Mouse (Mus musculus) heart, adult 2 months (tissue): Measurements from ENCODE around the gene Phf12. TPM values are rescaled to one million over a fixed set of nuclear protein-coding genes. Genes with fewer than 3 reads are reported as not detected.
"Not testable (repeated sequence)": the region's sequence is repeated elsewhere in the genome, so short reads cannot be mapped to it uniquely, and the experiment has no call there.

ENCODE experiments used
- DNase-seq, 2 experiments: peaks; one replicate each; pipeline ENCODE4 v3.0.0; 2021
- H3K27ac ChIP-seq: fragments of 200-600 bp; 2 replicates; pipeline ENCODE4 v1.8.1; 2022
- H3K27me3 ChIP-seq: fragments of 200-500 bp; 2 replicates; pipeline ENCODE4 v1.6.1; 2012; ENCODE audit warnings: mild to moderate bottlenecking, low read length, inconsistent platforms, mixed read lengths; ENCODE audit not compliant: control insufficient read depth, insufficient read depth
- H3K36me3 ChIP-seq: fragments of 200-500 bp; 2 replicates; pipeline ENCODE4 v1.6.1; 2012; ENCODE audit warnings: low read length, inconsistent platforms; ENCODE audit not compliant: control insufficient read depth, insufficient read depth
- H3K4me1 ChIP-seq: fragments of 200-500 bp; 2 replicates; pipeline ENCODE4 v1.6.1; 2011; ENCODE audit warnings: low read length; ENCODE audit not compliant: control insufficient read depth, insufficient read depth
- H3K4me3 ChIP-seq: fragments of 200-600 bp; 2 replicates; pipeline ENCODE4 v1.8.1; 2022
- H3K79me2 ChIP-seq: fragments of 200-500 bp; replicated peaks from 2 replicates; pipeline ENCODE4 v1.6.1; 2012; ENCODE audit warnings: mild to moderate bottlenecking, inconsistent platforms, low read length, moderate library complexity, mixed read lengths; ENCODE audit not compliant: control insufficient read depth, insufficient read depth
- H3K9ac ChIP-seq: fragments of 200-500 bp; 2 replicates; pipeline ENCODE4 v1.6.1; 2012; ENCODE audit warnings: low read depth, mild to moderate bottlenecking, control low read depth, inconsistent platforms, low read length, mixed read lengths
- CTCF ChIP-seq: fragments of 200-600 bp; IDR thresholded peaks from 2 replicates; pipeline ENCODE4 v1.8.1; 2022; ENCODE audit warnings: antibody characterized with exemption, mild to moderate bottlenecking, moderate library complexity
- EP300 ChIP-seq: fragments of 200-500 bp; IDR thresholded peaks from 2 replicates; pipeline ENCODE4 v1.6.1; 2011; ENCODE audit warnings: low read depth, low read length, control low read depth; ENCODE audit not compliant: insufficient read depth
- POLR2A ChIP-seq: fragments of 200-500 bp; IDR thresholded peaks from 2 replicates; pipeline ENCODE4 v1.6.1; 2011; ENCODE audit warnings: mild to moderate bottlenecking, low read depth, low read length, control low read depth; ENCODE audit not compliant: insufficient read depth
- WGBS: fragments of 180-500 bp; shearing (Covaris S2); methylation state at CpG from one replicate; pipeline ENCODE4 v1.1.7; 2018; 5-methylcytosine and 5-hydroxymethylcytosine counted together
- intact Hi-C: fragments of 180-260 bp; cut with DNase I; formaldehyde crosslinking; loops from one replicate; pipeline ENCODE4 v1.15.1; 2025
- polyA plus RNA-seq: library from polyadenylated mRNA; depleted of rRNA; stranded (reverse); fragments of >200 nt; gene quantifications from 2 replicates; pipeline ENCODE4 v1.2.3, GENCODE M21; 2012
- total RNA-seq, 2 experiments: library from RNA; stranded (reverse); gene quantifications; 2 replicates each; pipeline ENCODE4 v1.2.3; 2021

Gene Phf12
- total and polyA plus RNA-seq, 3 experiments: 22.3 to 30.5 (median 23.6) TPM

- no peaks in the 10 kb centered on the region for H3K79me2 ChIP-seq
- H3K27me3 ChIP-seq: no peaks in the 10 kb centered on the region
- intact Hi-C loops: no loop called here
- peak; percentile 78 to 80 for DNase-seq
- 5% methylated on average over 41 of the region's 55 CpGs for WGBS
- no peaks in the 10 kb centered on the region for H3K36me3 ChIP-seq
- peak within 1 kb of the TSS; percentile 94 for H3K4me3 ChIP-seq
- peak within 1 kb of the TSS; percentile 86 for H3K27ac ChIP-seq
- no peak for TF ChIP-seq EP300
- no peak for TF ChIP-seq POLR2A
- peak; percentile 54 for TF ChIP-seq CTCF
- H3K4me1 ChIP-seq: no peaks in the 10 kb centered on the region
- H3K9ac ChIP-seq: peak within 1 kb of the TSS; percentile 94
These were observed 55.5 kb downstream of the Phf12 start, which contains the start of gene Flot2 for GRCm38 (mm10) chr11:78037831-78038752. Gene Flot2, plus strand, starts transcription at chr11:78037931.

- no peak overlapping the region for H3K9ac ChIP-seq
- H3K4me1 ChIP-seq: peaks cover 3% of the 10 kb centered on the region
- H3K4me3 ChIP-seq: no peak overlapping the region
- H3K27me3 ChIP-seq: no peaks in the 10 kb centered on the region
- no peak overlapping the region for H3K27ac ChIP-seq
- TF ChIP-seq POLR2A (no peak), CTCF (peak; percentile 34; the same call in 1 of the 2 replicates), EP300 (no peak)
- intact Hi-C loops: no loop called here
- DNase-seq: no peak
- no peaks in the 10 kb centered on the region for H3K79me2 ChIP-seq
- WGBS: 74% methylated on average over 2 of the region's 2 CpGs
- no peaks in the 10 kb centered on the region for H3K36me3 ChIP-seq
These were observed 58.3 kb downstream of the Phf12 start for GRCm38 (mm10) chr11:78040878-78041277.

GRCm38 (mm10) chr11:78042290-78042870, 59.8 kb downstream of the Phf12 start:
- H3K4me1 ChIP-seq, H3K36me3 ChIP-seq, H3K79me2 ChIP-seq, H3K4me3 ChIP-seq, DNase-seq, intact Hi-C loops, H3K27me3 ChIP-seq, H3K27ac ChIP-seq, H3K9ac ChIP-seq: not testable (repeated sequence)
- peak; percentile 28; the same call in 1 of the 2 replicates for TF ChIP-seq CTCF
- 94% methylated on average over 4 of the region's 4 CpGs for WGBS

GRCm38 (mm10) chr11:78044758-78045251, 62.3 kb downstream of the Phf12 start:
- Histone ChIP-seq H3K27ac (peak overlapping the region; percentile 77), H3K9ac (no peak overlapping the region)

GRCm38 (mm10) chr11:78048637-78049036, 66.1 kb downstream of the Phf12 start:
- H3K79me2 ChIP-seq, H3K4me1 ChIP-seq, H3K36me3 ChIP-seq, DNase-seq, H3K9ac ChIP-seq, H3K4me3 ChIP-seq, H3K27ac ChIP-seq, H3K27me3 ChIP-seq: not testable (repeated sequence)
- intact Hi-C loops: loop anchor here (5.0 kb wide), 1 partner anchor 44 kb away; the partner anchor contains the start of gene Fam222b
- 85% methylated on average over 4 of the region's 4 CpGs for WGBS

More at GRCm38 (mm10) chr11:78044758-78045251, 62.3 kb downstream of the Phf12 start:
- no peaks in the 10 kb centered on the region for H3K79me2 ChIP-seq
- H3K4me1 ChIP-seq: peaks cover 3% of the 10 kb centered on the region
- DNase-seq: peak; percentile 87 to 92
- intact Hi-C loops: loop anchor here (5.0 kb wide), 1 partner anchor 47 kb away; the partner anchor contains the start of gene Fam222b
- H3K27me3 ChIP-seq: no peaks in the 10 kb centered on the region
- no peaks in the 10 kb centered on the region for H3K36me3 ChIP-seq
- H3K4me3 ChIP-seq: no peak overlapping the region; the same call in 1 of the 2 replicates
- 13% methylated on average over 5 of the region's 5 CpGs for WGBS
- TF ChIP-seq EP300: peak; percentile 80
- no peak for TF ChIP-seq CTCF
- TF ChIP-seq POLR2A: 0 out of 2 replicates have a peak, but pooled peaks have one; percentile 2

- H3K9ac ChIP-seq: no peak overlapping the region
- DNase-seq: no peak
- no peaks in the 10 kb centered on the region for H3K27me3 ChIP-seq
- H3K27ac ChIP-seq: no peak overlapping the region
- TF ChIP-seq POLR2A (no peak), CTCF (no peak), EP300 (no peak)
- no peaks in the 10 kb centered on the region for H3K79me2 ChIP-seq
- no peaks in the 10 kb centered on the region for H3K4me1 ChIP-seq
- WGBS: 76% methylated on average over 8 of the region's 8 CpGs
- no peak overlapping the region for H3K4me3 ChIP-seq
- H3K36me3 ChIP-seq: no peaks in the 10 kb centered on the region
- intact Hi-C loops: no loop called here
These were observed 70.5 kb downstream of the Phf12 start for GRCm38 (mm10) chr11:78053078-78053477.
